Mouse (Mus musculus) limb, embryonic 14.5 days (tissue): ENCODE results near the gene Cryba2. TPM values are rescaled to one million over a fixed set of nuclear protein-coding genes. Genes with fewer than 3 reads are reported as not detected.

Experiments
- ATAC-seq: fragments of 200-750 bp; cut with Nextera tagmentation; 2 replicates; pipeline ENCODE4 v1.8.0; 2017; ENCODE audit warnings: low read depth, moderate number of reproducible peaks, moderate TSS enrichment; ENCODE audit not compliant: low FRiP score
- DNase-seq: peaks from one replicate; pipeline ENCODE4 v3.0.0-alpha.2; 2015; ENCODE audit warnings: low spot score
- H3K27ac ChIP-seq: fragments of 300-500 bp; sonication (generic); replicated peaks from 2 replicates; pipeline ENCODE4 v1.5.1; 2014; ENCODE audit warnings: low read depth, mild to moderate bottlenecking, low read length, moderate library complexity, mixed read lengths
- H3K27me3 ChIP-seq: fragments of 300-500 bp; sonication (generic); 2 replicates; pipeline ENCODE4 v1.6.1; 2014; ENCODE audit warnings: low read length, mixed read lengths; ENCODE audit not compliant: control insufficient read depth, insufficient read depth
- H3K36me3 ChIP-seq: fragments of 300-500 bp; sonication (generic); 2 replicates; pipeline ENCODE4 v1.6.1; 2014; ENCODE audit warnings: mild to moderate bottlenecking, low read length, moderate library complexity, mixed read lengths; ENCODE audit not compliant: control insufficient read depth, insufficient read depth
- H3K4me1 ChIP-seq: fragments of 300-500 bp; sonication (generic); 2 replicates; pipeline ENCODE4 v1.6.1; 2014; ENCODE audit warnings: antibody characterized with exemption, low read length, mixed read lengths; ENCODE audit not compliant: control insufficient read depth, insufficient read depth
- H3K4me2 ChIP-seq: fragments of 300-500 bp; sonication (generic); replicated peaks from 2 replicates; pipeline ENCODE4 v1.6.1; 2014; ENCODE audit warnings: low read depth, mild to moderate bottlenecking, low read length, moderate library complexity; ENCODE audit not compliant: severe bottlenecking
- H3K4me3 ChIP-seq: fragments of 300-500 bp; sonication (generic); replicated peaks from 2 replicates; pipeline ENCODE4 v1.5.1; 2014; ENCODE audit warnings: low read length
- H3K9ac ChIP-seq: fragments of 300-500 bp; sonication (generic); 2 replicates; pipeline ENCODE4 v1.6.1; 2014; ENCODE audit warnings: mild to moderate bottlenecking, low read depth, low read length, moderate library complexity; ENCODE audit not compliant: severe bottlenecking
- H3K9me3 ChIP-seq: fragments of 300-500 bp; sonication (generic); 2 replicates; pipeline ENCODE4 v1.6.1; 2016; ENCODE audit warnings: low read length; ENCODE audit not compliant: control insufficient read depth
- POLR2A ChIP-seq: fragments of 200-500 bp; IDR thresholded peaks from 2 replicates; pipeline ENCODE4 v1.8.0; 2012; ENCODE audit warnings: inconsistent platforms, mild to moderate bottlenecking, moderate library complexity, borderline replicate concordance; ENCODE audit not compliant: insufficient read depth, insufficient read length; ENCODE audit errors: extremely low read depth
- WGBS: fragments of 180-500 bp; shearing (Covaris S2); extraction: QIAGEN DNeasy Blood & Tissue Kit; methylation state at CpG from one replicate; pipeline ENCODE4 v1.1.7; 2014; 5-methylcytosine and 5-hydroxymethylcytosine counted together
- polyA plus RNA-seq, 2 experiments: library from polyadenylated mRNA; depleted of rRNA in 1 of 2; stranded (reverse) in 1 of 2; unstranded in 1 of 2; fragments of >200 nt; fragmentation: Nextera tagmentation in 1 of 2; extraction: Ambion mirVana in 1 of 2; gene quantifications; 2 replicates each; pipeline versions ENCODE4 v1.2.1 to v1.2.3; 2012 to 2014

Gene Cryba2
- polyA plus RNA-seq, 2 experiments, result not detected

DNA sequence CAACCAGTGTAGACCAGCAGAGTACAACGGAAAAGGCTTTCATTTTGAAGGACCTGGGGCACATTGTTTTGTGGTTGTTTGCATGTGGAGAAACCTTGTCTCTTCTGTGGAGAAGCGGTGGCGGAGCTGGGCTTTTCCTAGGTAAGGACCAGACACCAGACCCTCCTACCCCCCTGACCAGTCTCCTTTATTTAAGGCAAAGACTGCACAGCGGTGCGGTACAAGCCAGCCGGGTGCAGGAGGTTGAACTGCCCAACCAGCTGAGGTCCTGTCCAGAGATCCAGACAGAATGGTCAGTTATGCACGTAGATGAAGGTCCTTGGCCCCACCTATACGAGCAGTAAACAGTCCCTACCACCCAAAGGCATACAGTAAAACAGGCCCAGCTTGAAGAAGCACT, 10.1 kb downstream of the Cryba2 start:
- H3K9me3 ChIP-seq, result no peaks in the 10 kb centered on the region
- no peak for DNase-seq
- no peak overlapping the region for H3K4me2 ChIP-seq
- WGBS, result under 1% methylated on average over 8 of the region's 8 CpGs
- H3K36me3 ChIP-seq, result no peaks in the 10 kb centered on the region
- peaks cover 82% of the 10 kb centered on the region for H3K27me3 ChIP-seq
- no peak for TF ChIP-seq POLR2A
- no peak for ATAC-seq
- peak overlapping the region; percentile 33; the same call in 1 of the 2 replicates for H3K4me3 ChIP-seq
- no peak overlapping the region for H3K27ac ChIP-seq
- no peak overlapping the region for H3K9ac ChIP-seq
- H3K4me1 ChIP-seq, result peaks cover 15% of the 10 kb centered on the region; the same call in 1 of the 2 replicates

DNA sequence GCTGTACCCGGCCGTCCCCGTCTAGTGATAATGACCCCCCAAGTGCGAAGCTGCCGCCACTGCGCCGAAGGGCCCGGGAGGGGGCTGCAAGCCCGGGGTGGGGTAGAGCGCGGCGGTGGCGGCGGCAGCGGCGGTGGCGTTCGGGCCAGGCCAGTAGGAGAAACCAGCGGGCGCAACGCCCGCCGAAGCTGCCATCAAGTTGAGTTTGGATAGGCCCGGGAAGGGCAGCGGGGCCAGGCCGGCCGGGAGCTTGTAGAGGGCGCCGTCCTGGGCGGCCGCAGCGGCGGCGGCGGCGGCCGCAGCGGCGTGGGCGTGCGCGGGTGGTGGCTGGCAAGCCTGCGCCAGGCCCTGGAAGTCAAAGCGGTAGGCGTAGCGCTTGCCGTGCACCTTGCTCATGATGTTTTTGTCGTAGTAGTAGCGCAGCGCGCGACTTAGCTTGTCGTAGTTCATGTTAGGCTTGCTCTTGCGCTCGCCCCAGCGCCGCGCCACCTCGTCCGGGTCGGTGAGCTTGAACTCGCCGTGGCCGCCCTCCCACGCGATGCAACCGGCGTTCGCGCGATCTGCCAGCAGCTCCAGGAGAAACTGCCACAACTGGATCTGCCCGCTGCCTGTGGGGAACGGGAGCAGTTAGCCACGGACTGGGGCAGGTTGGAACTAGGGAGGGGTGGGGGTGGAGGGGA, 10.7 kb downstream of the Cryba2 start:
- TF ChIP-seq POLR2A, result no peak
- H3K36me3 ChIP-seq, result no peaks in the 10 kb centered on the region
- WGBS, result 1% methylated on average over 48 of the region's 74 CpGs
- H3K9ac ChIP-seq, result no peak overlapping the region
- H3K4me3 ChIP-seq, result peak overlapping the region; percentile 33
- H3K27ac ChIP-seq, result no peak overlapping the region
- ATAC-seq (no peak), DNase-seq (no peak)
- peaks cover 15% of the 10 kb centered on the region; the same call in 1 of the 2 replicates for H3K4me1 ChIP-seq
- peak overlapping the region; percentile 48 for H3K4me2 ChIP-seq
- peaks cover 79% of the 10 kb centered on the region for H3K27me3 ChIP-seq
- no peaks in the 10 kb centered on the region for H3K9me3 ChIP-seq

DNA sequence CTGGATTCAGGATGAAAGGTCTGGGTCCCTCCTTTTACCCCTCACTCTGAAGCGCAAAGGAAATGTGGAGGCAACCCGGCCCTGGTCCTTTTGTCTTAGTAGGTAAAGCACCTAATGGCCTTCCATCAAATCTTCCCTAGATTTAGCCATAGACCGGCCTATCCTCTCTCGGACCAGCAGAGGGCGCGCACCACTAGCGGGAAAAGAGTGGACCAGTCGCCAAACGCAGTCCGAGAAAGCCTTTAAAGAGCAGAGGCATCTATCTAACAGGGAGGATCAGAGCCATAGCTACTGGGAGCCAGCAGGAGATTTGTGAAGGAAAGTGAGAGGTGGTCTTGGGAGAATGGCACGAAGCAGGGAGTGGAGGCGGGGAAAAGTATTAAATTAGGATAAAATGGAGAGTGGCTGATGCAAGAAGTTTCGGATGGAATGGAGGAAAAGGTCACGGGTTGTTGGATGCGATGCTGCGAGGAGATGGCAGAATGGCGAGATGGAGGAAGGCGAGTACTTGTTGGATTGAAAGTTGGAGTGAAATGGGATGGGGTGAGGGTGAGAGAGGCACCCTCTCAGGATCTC, 12.1 kb downstream of the Cryba2 start:
- Histone ChIP-seq H3K9ac (no peak overlapping the region), H3K27ac (no peak overlapping the region), H3K4me1 (peaks cover 15% of the 10 kb centered on the region; the same call in 1 of the 2 replicates), H3K27me3 (peaks cover 70% of the 10 kb centered on the region), H3K4me3 (no peak overlapping the region), H3K4me2 (no peak overlapping the region), H3K36me3 (no peaks in the 10 kb centered on the region), H3K9me3 (no peaks in the 10 kb centered on the region)
- DNase-seq (peak; percentile 49), ATAC-seq (no peak)
- 1% methylated on average over 18 of the region's 18 CpGs for WGBS
- TF ChIP-seq POLR2A, result no peak

DNA sequence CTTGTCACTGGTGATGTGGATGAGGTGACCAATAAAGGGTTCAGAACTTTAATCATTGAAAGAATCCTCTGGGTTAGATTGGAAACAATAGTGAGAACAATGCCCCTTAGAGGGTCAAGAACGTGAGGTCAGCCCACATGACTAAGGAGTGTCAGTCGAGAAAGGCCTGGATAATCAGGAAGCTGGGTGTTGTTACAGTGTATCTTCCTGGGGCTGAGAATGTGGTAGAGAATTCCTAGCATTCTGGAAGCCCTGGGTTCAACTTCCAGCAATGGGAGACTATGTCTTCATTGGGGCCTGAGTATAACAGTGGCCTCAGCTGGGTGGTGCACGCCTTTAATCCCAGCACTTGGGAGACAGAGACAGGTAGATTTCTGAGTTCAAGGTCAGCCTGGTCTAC, 15.7 kb downstream of the Cryba2 start:
- Histone ChIP-seq H3K27ac (no peak overlapping the region), H3K9ac (no peak overlapping the region), H3K4me1 (0 out of 2 replicates have a peak, but pooled peaks cover 4% of the 10 kb centered on the region), H3K9me3 (no peaks in the 10 kb centered on the region), H3K36me3 (no peaks in the 10 kb centered on the region), H3K4me3 (no peak overlapping the region), H3K27me3 (peaks cover 35% of the 10 kb centered on the region), H3K4me2 (no peak overlapping the region)
- ATAC-seq (no peak), DNase-seq (no peak)
- WGBS, result 59% methylated on average over 3 of the region's 3 CpGs
- no peak for TF ChIP-seq POLR2A

DNA sequence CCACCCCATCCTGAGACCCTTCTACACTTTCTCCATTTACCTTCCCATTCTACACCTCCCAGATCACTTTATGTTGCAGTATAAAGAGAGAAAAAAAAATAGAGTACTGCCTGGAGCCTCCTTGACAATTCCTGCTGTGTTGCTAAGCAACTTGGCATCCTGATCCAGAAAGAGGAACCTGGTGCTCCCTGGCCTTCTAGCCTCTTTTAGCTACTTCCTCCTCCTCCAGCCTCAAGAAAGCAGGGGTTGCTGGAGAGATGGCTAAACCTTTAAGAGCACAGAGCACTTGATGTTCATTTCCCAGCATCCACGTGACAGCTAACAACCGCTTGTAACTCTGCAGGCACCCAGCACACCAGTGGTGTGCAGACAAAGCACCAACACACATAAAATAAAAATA, 20.7 kb downstream of the Cryba2 start:
- no peak overlapping the region for H3K9ac ChIP-seq
- H3K4me3 ChIP-seq, result no peak overlapping the region
- TF ChIP-seq POLR2A, result no peak
- ATAC-seq, result no peak
- 58% methylated on average over 2 of the region's 2 CpGs for WGBS
- no peak overlapping the region for H3K4me2 ChIP-seq
- H3K9me3 ChIP-seq, result no peaks in the 10 kb centered on the region
- H3K27ac ChIP-seq, result no peak overlapping the region
- DNase-seq, result no peak
- H3K27me3 ChIP-seq, result 0 out of 2 replicates have a peak, but pooled peaks cover 11% of the 10 kb centered on the region
- no peaks in the 10 kb centered on the region for H3K36me3 ChIP-seq
- H3K4me1 ChIP-seq, result no peaks in the 10 kb centered on the region

DNA sequence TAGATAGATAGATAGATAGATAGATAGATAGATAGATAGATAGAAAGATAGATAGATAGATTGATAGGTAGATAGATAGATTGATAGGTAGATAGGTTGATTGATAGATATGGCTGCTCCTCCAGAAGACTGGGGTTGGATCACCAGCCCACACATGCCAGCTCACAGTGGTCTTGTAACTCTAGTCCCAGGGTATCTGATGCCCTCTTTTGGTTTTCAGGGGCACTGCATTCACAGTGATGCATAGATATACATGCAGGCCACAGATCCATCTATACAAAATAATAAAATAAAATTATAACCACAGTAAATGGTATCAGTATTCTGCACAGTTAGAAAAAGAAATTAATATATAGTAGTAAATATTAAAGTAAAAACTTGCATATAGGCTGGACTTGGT, 31.2 kb downstream of the Cryba2 start:
- no peak for TF ChIP-seq POLR2A
- peaks cover 37% of the 10 kb centered on the region for H3K27me3 ChIP-seq

More for the DNA sequence above, 31.2 kb downstream of the Cryba2 start:
- H3K4me1 ChIP-seq, result peaks cover 6% of the 10 kb centered on the region; the same call in 1 of the 2 replicates
- no peaks in the 10 kb centered on the region for H3K9me3 ChIP-seq
- no peaks in the 10 kb centered on the region for H3K36me3 ChIP-seq
- H3K9ac ChIP-seq, result no peak overlapping the region
- no peak overlapping the region for H3K4me2 ChIP-seq
- H3K4me3 ChIP-seq, result no peak overlapping the region
- ATAC-seq, result no peak
- no peak for DNase-seq
- no peak overlapping the region for H3K27ac ChIP-seq
